Mouse (Mus musculus) liver, adult 2 months (tissue): Measurements from ENCODE around the gene Gm20388. TPM values are rescaled to one million over a fixed set of nuclear protein-coding genes. Genes with fewer than 3 reads are reported as not detected.

Experiments used
- DNase-seq: peaks from one replicate; pipeline ENCODE4 v3.0.0-alpha.2; 2011; ENCODE audit warnings: low read depth, low spot score; ENCODE audit errors: extremely low read depth
- H3K27ac ChIP-seq: fragments of 200-500 bp; replicated peaks from 2 replicates; pipeline ENCODE4 v1.5.1; 2012; ENCODE audit warnings: low read depth, mild to moderate bottlenecking, control low read depth, inconsistent platforms, low read length; ENCODE audit not compliant: insufficient read depth
- H3K27me3 ChIP-seq: fragments of 200-500 bp; 2 replicates; pipeline ENCODE4 v1.6.1; 2012; ENCODE audit warnings: mild to moderate bottlenecking, moderate library complexity, low read length, inconsistent platforms; ENCODE audit not compliant: control insufficient read depth, insufficient read depth
- H3K36me3 ChIP-seq: fragments of 200-500 bp; 2 replicates; pipeline ENCODE4 v1.6.1; 2012; ENCODE audit warnings: low read length, inconsistent platforms; ENCODE audit not compliant: control insufficient read depth, insufficient read depth
- H3K4me1 ChIP-seq: fragments of 200-500 bp; 2 replicates; pipeline ENCODE4 v1.6.1; 2011; ENCODE audit warnings: low read length; ENCODE audit not compliant: control insufficient read depth, insufficient read depth
- H3K4me3 ChIP-seq: fragments of 200-500 bp; 2 replicates; pipeline ENCODE4 v1.5.1; 2011; ENCODE audit warnings: low read depth, mild to moderate bottlenecking, control low read depth, low read length, moderate library complexity; ENCODE audit not compliant: insufficient read depth
- H3K79me2 ChIP-seq: fragments of 200-500 bp; 2 replicates; pipeline ENCODE4 v1.6.1; 2012; ENCODE audit warnings: inconsistent platforms, mild to moderate bottlenecking, low read length, moderate library complexity; ENCODE audit not compliant: control insufficient read depth, insufficient read depth
- H3K9ac ChIP-seq: fragments of 200-500 bp; 2 replicates; pipeline ENCODE4 v1.6.1; 2012; ENCODE audit warnings: low read depth, mild to moderate bottlenecking, control low read depth, inconsistent platforms, low read length
- CTCF ChIP-seq: fragments of 200-500 bp; IDR thresholded peaks from 2 replicates; pipeline ENCODE4 v1.5.1; 2011; ENCODE audit warnings: low read depth, low read length, control low read depth
- POLR2A ChIP-seq: fragments of 200-500 bp; IDR thresholded peaks from 2 replicates; pipeline ENCODE4 v1.6.1; 2011; ENCODE audit warnings: low read length, control low read depth; ENCODE audit not compliant: insufficient read depth; ENCODE audit errors: extremely low read depth
- WGBS: fragments of 180-500 bp; shearing (Covaris S2); methylation state at CpG from one replicate; pipeline ENCODE4 v1.1.7; 2018; 5-methylcytosine and 5-hydroxymethylcytosine counted together
- polyA plus RNA-seq: library from polyadenylated mRNA; depleted of rRNA; stranded (reverse); fragments of >200 nt; gene quantifications from 2 replicates; pipeline ENCODE4 v1.2.3, GENCODE M21; 2012
- total RNA-seq: library from RNA; depleted of rRNA; stranded (reverse); fragments of >200 nt; gene quantifications from 2 replicates; pipeline ENCODE4 v1.2.3, GENCODE M21; 2014

Gene Gm20388
- total and polyA plus RNA-seq, 2 experiments, result 6.4 to 19.9 TPM

- H3K79me2 ChIP-seq, result no peaks in the 10 kb centered on the region; the same call in 1 of the 2 replicates
- no peak overlapping the region for H3K27ac ChIP-seq
- WGBS, result 62% methylated on average over 6 of the region's 6 CpGs
- no peaks in the 10 kb centered on the region for H3K27me3 ChIP-seq
- no peaks in the 10 kb centered on the region for H3K36me3 ChIP-seq
- H3K4me1 ChIP-seq, result peaks cover under 1% of the 10 kb centered on the region; the same call in 1 of the 2 replicates
- TF ChIP-seq CTCF (no peak), POLR2A (no peak)
- no peak overlapping the region for H3K4me3 ChIP-seq
- H3K9ac ChIP-seq, result no peak overlapping the region
- no peak for DNase-seq
Measured at GRCm38 (mm10) chr8:122537033-122537432, 2626.4 kb downstream of the Gm20388 start.

- DNase-seq, result no peak
- Histone ChIP-seq H3K79me2 (peaks cover 4% of the 10 kb centered on the region; the same call in 1 of the 2 replicates), H3K4me1 (no peaks in the 10 kb centered on the region), H3K27me3 (no peaks in the 10 kb centered on the region), H3K36me3 (no peaks in the 10 kb centered on the region), H3K9ac (no peak overlapping the region), H3K27ac (no peak overlapping the region), H3K4me3 (no peak overlapping the region)
- WGBS, result 74% methylated on average over 2 of the region's 2 CpGs
- no peak for TF ChIP-seq CTCF
- TF ChIP-seq POLR2A, result no peak
Measured at GRCm38 (mm10) chr8:122537812-122538211, 2627.2 kb downstream of the Gm20388 start.

DNA sequence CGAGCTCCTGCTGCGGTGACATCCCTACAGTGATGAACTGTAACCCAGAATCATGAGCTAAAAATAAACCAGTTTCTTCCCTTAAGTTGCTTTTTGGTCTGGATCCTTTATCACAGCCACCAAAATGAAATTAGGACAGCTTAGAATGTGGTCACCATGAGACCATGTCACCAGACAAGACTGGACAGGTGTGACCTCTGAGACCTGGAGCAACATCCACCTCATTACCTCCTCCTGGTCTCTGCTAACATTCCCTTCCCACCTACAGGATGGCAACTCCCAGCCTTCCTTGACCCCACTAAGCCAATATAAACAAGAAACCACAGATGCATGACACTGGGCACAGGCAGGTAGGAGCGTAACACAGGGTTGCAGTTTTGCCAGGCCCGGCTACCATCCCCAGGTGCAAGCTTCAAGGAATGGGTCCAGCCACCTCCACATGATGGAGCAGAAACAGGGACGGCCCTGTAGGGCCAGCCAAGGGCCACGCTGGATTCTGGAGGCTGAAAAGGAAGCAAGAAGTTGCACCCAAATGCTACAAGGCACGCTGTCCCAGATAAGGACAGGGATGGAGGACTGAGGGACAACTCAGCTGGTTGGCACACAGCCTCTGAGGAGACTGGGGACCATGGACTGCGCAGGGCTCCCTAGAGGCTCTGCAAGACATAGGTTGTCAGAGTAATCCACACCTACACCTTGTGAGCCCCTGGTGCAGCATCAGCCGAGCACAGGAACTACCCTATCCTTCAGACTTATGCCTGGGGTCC is 2627.9 kb downstream of the Gm20388 start:
- Histone ChIP-seq H3K9ac (no peak overlapping the region), H3K27me3 (no peaks in the 10 kb centered on the region), H3K79me2 (peaks cover 6% of the 10 kb centered on the region; the same call in 1 of the 2 replicates), H3K36me3 (no peaks in the 10 kb centered on the region), H3K27ac (no peak overlapping the region), H3K4me3 (no peak overlapping the region), H3K4me1 (no peaks in the 10 kb centered on the region)
- WGBS, result 84% methylated on average over 9 of the region's 9 CpGs
- DNase-seq, result no peak
- TF ChIP-seq POLR2A, result no peak
- no peak for TF ChIP-seq CTCF

DNA sequence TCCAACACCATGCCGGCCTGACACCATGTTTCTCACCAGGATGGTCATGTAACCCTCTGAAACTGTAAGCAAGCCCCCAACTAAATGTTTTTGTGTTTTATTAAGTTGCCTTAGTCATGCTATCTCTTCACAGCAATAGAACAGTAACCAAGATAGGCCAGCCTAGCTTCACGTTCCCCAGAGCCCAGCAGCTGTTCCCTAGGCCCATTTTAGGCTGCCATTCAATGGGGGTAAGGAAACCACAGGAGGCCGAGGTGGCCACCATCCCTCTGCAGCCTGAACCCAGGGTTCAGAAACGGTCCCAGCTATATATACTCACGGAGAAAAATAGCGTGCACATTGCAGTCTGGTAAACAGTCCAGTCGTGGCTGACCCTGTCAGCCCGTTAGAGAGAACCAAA is 2633.5 kb downstream of the Gm20388 start:
- H3K36me3 ChIP-seq, result no peaks in the 10 kb centered on the region
- no peak for DNase-seq
- WGBS, result 94% methylated on average over 8 of the region's 8 CpGs
- no peaks in the 10 kb centered on the region for H3K4me1 ChIP-seq
- H3K4me3 ChIP-seq, result no peak overlapping the region
- no peak overlapping the region for H3K9ac ChIP-seq
- peaks cover 7% of the 10 kb centered on the region; the same call in 1 of the 2 replicates for H3K79me2 ChIP-seq
- TF ChIP-seq POLR2A (no peak), CTCF (no peak)
- no peaks in the 10 kb centered on the region for H3K27me3 ChIP-seq
- H3K27ac ChIP-seq, result no peak overlapping the region

GRCm38 (mm10) chr8:122546066-122546755 is 2635.6 kb downstream of the Gm20388 start:
- whole genome bisulfite sequencing, result 81% methylated on average over 7 of the region's 7 CpGs
- no peak overlapping the region for H3K4me3 ChIP-seq
- TF ChIP-seq POLR2A (no peak), CTCF (no peak)
- peaks cover 7% of the 10 kb centered on the region; the same call in 1 of the 2 replicates for H3K79me2 ChIP-seq
- no peak overlapping the region for H3K27ac ChIP-seq
- H3K4me1 ChIP-seq, result no peaks in the 10 kb centered on the region
- no peaks in the 10 kb centered on the region for H3K36me3 ChIP-seq
- no peak for DNase-seq
- H3K27me3 ChIP-seq, result no peaks in the 10 kb centered on the region
- H3K9ac ChIP-seq, result no peak overlapping the region
